Mouse (Mus musculus): ENCODE measurements around the gene Acsm4. TPM values are rescaled to one million over a fixed set of nuclear protein-coding genes. Genes with fewer than 3 reads are reported as not detected.
A peak's percentile ranks its signal among the peaks of the same experiment; 100 is the strongest.
"Not testable (repeated sequence)": the region's sequence is repeated elsewhere in the genome, so short reads cannot be mapped to it uniquely, and the experiment has no call there.

The Acsm4 gene
- polyA plus RNA-seq, 1 experiment from 2014 or later: not detected

DNA sequence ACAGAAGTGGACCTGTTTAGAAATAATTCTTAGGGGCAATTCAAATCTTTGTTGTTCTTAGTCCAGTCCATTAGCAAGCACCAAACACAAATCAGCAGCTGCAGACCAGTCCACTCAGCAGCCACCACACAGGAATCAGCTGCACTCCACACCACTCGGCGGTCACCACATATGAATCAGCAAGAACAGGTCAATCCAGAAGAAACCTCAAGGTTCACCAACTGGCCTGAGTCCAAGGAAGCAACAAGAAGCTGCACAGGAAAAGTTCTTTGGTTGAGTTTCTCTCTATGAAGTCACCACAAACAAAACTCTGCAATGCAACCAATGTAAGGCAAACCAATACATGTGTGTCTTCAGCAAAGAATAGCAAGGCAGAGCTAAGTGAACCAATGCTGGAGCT lies 37.8 kb downstream of the Acsm4 start:
- WGBS: 93% methylated on average over 2 of the region's 2 CpGs
- Histone ChIP-seq H3K9ac (ENCODE audit: low read depth, low read length) (no peak overlapping the region), H3K4me3 (replicated peaks; ENCODE audit: low read depth, low read length) (no peak overlapping the region), H3K4me2 (ENCODE audit: low read length) (no peak overlapping the region), H3K27me3 (ENCODE audit: insufficient read depth, low read length) (no peaks in the 10 kb centered on the region), H3K4me1 (replicated peaks; ENCODE audit: insufficient read depth, low read length) (no peaks in the 10 kb centered on the region), H3K9me3 (replicated peaks; ENCODE audit: low read length) (no peaks in the 10 kb centered on the region), H3K27ac (no peak overlapping the region), H3K36me3 (ENCODE audit: insufficient read depth, low read length) (no peaks in the 10 kb centered on the region)
- DNase-seq (ENCODE audit: low spot score) (no peak), ATAC-seq (replicated peaks; ENCODE audit: low FRiP score, low read depth) (no peak)
- no peak for TF ChIP-seq CTCF (IDR thresholded peaks at IDR 0.05; ENCODE audit: low read depth)

DNA sequence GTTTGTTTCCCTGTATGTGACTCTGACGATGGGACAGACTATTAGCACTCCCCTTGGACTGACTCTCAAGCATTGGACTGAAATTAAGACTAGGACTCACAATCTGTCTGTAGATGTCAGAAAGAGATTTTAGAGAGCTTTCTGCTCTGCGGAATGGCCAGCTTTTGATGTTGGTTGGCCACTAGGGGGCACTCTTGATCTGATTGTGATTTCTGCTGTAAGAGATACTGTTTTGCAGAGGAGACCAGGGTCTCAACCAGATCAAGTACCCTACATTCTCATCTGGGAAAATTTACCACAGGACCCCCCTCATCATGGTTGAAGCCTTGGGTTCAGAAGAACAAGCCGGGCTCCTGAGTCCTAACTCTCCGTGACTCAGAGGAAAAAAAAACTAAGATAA lies 41.4 kb downstream of the Acsm4 start:
- not testable (repeated sequence) for H3K4me3 ChIP-seq (replicated peaks; ENCODE audit: low read depth, low read length); H3K4me1 ChIP-seq (replicated peaks; ENCODE audit: insufficient read depth, low read length); H3K9me3 ChIP-seq (replicated peaks; ENCODE audit: low read length); H3K36me3 ChIP-seq (ENCODE audit: insufficient read depth, low read length); H3K4me2 ChIP-seq (ENCODE audit: low read length); H3K9ac ChIP-seq (ENCODE audit: low read depth, low read length); H3K27ac ChIP-seq; DNase-seq (ENCODE audit: low spot score); ATAC-seq (replicated peaks; ENCODE audit: low FRiP score, low read depth); H3K27me3 ChIP-seq (ENCODE audit: insufficient read depth, low read length)
- 84% methylated on average over 4 of the region's 4 CpGs for WGBS
- peak; percentile 44 for TF ChIP-seq CTCF (IDR thresholded peaks at IDR 0.05; ENCODE audit: low read depth)

DNA sequence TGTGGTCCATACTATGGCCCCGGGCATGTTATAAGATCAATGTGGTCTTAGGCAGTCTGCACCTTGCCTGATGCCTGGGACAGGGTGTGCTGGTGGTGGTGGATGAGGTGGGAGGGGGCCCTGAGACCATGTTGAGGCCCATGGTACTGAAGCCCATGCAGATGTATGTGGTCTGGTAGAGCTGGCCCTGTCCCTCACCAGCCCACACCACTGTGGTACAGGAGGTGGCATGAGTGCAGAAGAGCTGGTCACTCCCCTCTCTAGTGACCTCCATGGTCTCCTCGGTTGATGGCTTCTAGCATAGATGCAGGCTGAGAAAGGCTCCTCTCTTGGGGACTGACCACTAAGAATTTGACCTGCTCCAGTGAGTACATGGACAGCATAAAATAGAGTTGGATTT lies 49.1 kb downstream of the Acsm4 start:
- H3K4me2 ChIP-seq (ENCODE audit: low read length): no peak overlapping the region
- no peaks in the 10 kb centered on the region for H3K36me3 ChIP-seq (ENCODE audit: insufficient read depth, low read length)
- WGBS: 81% methylated on average over 2 of the region's 2 CpGs
- no peak overlapping the region for H3K4me3 ChIP-seq (replicated peaks; ENCODE audit: low read depth, low read length)
- H3K9ac ChIP-seq (ENCODE audit: low read depth, low read length): no peak overlapping the region
- ATAC-seq (replicated peaks; ENCODE audit: low FRiP score, low read depth): no peak
- no peaks in the 10 kb centered on the region for H3K27me3 ChIP-seq (ENCODE audit: insufficient read depth, low read length)
- TF ChIP-seq CTCF (IDR thresholded peaks at IDR 0.05; ENCODE audit: low read depth): no peak
- H3K4me1 ChIP-seq (replicated peaks; ENCODE audit: insufficient read depth, low read length): no peaks in the 10 kb centered on the region
- no peaks in the 10 kb centered on the region for H3K9me3 ChIP-seq (replicated peaks; ENCODE audit: low read length)
- no peak overlapping the region for H3K27ac ChIP-seq
- no peak for DNase-seq (ENCODE audit: low spot score)

DNA sequence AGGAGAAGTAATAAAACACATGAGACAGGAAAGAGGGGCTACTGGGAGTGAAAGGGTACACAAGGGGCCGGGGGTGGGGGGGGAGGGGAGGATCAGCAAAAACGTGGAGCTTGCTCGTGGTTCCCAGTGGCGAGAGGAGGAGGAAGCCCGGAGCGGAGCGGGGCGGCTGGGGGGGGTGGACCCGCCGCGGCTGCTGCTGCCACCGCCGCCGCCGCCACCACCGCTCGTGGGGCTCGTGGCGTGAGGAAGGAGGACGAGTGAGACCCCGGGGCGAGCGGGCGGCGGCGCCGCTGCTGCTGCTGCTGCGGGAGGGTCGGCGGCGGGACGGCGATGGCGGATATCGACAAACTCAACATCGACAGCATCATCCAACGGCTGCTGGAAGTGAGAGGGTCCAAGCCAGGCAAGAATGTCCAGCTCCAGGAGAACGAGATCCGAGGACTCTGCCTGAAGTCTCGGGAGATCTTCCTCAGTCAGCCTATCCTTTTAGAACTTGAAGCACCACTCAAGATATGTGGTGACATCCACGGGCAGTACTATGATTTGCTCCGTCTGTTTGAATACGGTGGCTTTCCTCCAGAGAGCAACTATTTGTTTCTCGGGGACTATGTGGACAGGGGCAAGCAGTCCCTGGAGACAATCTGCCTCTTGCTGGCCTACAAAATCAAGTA lies 50.1 kb downstream of the Acsm4 start:
- H3K27ac ChIP-seq; H3K9me3 ChIP-seq (replicated peaks; ENCODE audit: low read length); H3K4me1 ChIP-seq (replicated peaks; ENCODE audit: insufficient read depth, low read length); H3K36me3 ChIP-seq (ENCODE audit: insufficient read depth, low read length); H3K27me3 ChIP-seq (ENCODE audit: insufficient read depth, low read length); H3K9ac ChIP-seq (ENCODE audit: low read depth, low read length): not testable (repeated sequence)
- peak; percentile 15 for DNase-seq (ENCODE audit: low spot score)
- H3K4me2 ChIP-seq (ENCODE audit: low read length): peak overlapping the region; percentile 53
- peak; percentile 61 for ATAC-seq (replicated peaks; ENCODE audit: low FRiP score, low read depth)
- WGBS: 4% methylated on average over 24 of the region's 44 CpGs
- peak overlapping the region; percentile 24 for H3K4me3 ChIP-seq (replicated peaks; ENCODE audit: low read depth, low read length)

DNA sequence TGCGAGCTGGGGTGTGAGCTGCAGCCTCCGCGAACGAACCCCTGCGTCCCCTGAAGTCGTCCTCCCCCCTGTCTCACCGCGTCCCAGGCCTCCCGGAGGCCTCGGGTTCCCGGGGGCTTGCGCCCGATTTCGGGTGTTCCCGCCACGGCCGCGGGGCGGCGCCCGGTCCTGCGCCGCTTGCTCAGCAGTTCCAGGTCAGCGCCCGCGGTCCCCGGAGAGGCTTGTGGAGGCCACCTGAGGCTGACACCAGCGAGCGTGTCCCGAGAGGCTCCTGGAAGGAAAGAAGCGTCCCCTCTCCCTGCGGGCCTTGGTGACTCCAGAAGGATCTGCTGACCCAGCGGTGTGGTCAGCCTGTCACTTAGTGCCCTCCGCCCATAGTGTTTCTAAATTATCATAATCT lies 54.5 kb downstream of the Acsm4 start:
- peak; percentile 71; the same call in 1 of the 2 replicates for ATAC-seq (replicated peaks; ENCODE audit: low FRiP score, low read depth)
- WGBS: 9% methylated on average over 34 of the region's 34 CpGs
- peak; percentile 56 for TF ChIP-seq CTCF (IDR thresholded peaks at IDR 0.05; ENCODE audit: low read depth)
- Histone ChIP-seq H3K9ac (ENCODE audit: low read depth, low read length) (no peak overlapping the region), H3K27ac (no peak overlapping the region), H3K4me3 (replicated peaks; ENCODE audit: low read depth, low read length) (no peak overlapping the region), H3K4me2 (ENCODE audit: low read length) (peak overlapping the region; percentile 33; the same call in 1 of the 2 replicates), H3K36me3 (ENCODE audit: insufficient read depth, low read length) (no peaks in the 10 kb centered on the region), H3K4me1 (replicated peaks; ENCODE audit: insufficient read depth, low read length) (no peaks in the 10 kb centered on the region; the same call in 1 of the 2 replicates), H3K27me3 (ENCODE audit: insufficient read depth, low read length) (no peaks in the 10 kb centered on the region), H3K9me3 (replicated peaks; ENCODE audit: low read length) (no peaks in the 10 kb centered on the region)
- DNase-seq (ENCODE audit: low spot score): peak; percentile 28

DNA sequence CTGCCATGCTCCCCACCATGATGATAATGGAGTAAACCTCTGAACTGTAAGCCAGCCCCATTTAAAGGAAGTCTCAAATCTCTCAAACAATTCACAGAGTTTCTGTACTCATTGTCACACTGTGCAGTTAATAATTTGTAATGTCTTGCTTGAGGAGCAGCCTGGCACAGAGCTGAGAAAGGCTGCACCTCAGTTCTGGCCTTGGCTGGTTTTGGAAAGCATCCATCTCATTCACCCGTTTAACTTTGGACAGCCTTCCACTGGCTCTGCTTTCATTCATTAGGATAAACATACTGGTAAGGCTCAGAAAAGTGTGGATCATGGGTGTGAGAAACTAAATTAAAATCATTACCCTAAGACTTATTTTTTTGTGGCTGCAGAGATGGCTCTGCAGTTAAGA lies 56.0 kb downstream of the Acsm4 start:
- ATAC-seq (replicated peaks; ENCODE audit: low FRiP score, low read depth) (no peak), DNase-seq (ENCODE audit: low spot score) (no peak)
- TF ChIP-seq CTCF (IDR thresholded peaks at IDR 0.05; ENCODE audit: low read depth): no peak
- Histone ChIP-seq H3K4me1 (replicated peaks; ENCODE audit: insufficient read depth, low read length) (no peaks in the 10 kb centered on the region; the same call in 1 of the 2 replicates), H3K27ac (no peak overlapping the region), H3K4me3 (replicated peaks; ENCODE audit: low read depth, low read length) (no peak overlapping the region), H3K36me3 (ENCODE audit: insufficient read depth, low read length) (no peaks in the 10 kb centered on the region), H3K27me3 (ENCODE audit: insufficient read depth, low read length) (no peaks in the 10 kb centered on the region), H3K4me2 (ENCODE audit: low read length) (no peak overlapping the region), H3K9me3 (replicated peaks; ENCODE audit: low read length) (no peaks in the 10 kb centered on the region), H3K9ac (ENCODE audit: low read depth, low read length) (no peak overlapping the region)
- WGBS: 51% methylated on average over 1 of the region's 1 CpGs

DNA sequence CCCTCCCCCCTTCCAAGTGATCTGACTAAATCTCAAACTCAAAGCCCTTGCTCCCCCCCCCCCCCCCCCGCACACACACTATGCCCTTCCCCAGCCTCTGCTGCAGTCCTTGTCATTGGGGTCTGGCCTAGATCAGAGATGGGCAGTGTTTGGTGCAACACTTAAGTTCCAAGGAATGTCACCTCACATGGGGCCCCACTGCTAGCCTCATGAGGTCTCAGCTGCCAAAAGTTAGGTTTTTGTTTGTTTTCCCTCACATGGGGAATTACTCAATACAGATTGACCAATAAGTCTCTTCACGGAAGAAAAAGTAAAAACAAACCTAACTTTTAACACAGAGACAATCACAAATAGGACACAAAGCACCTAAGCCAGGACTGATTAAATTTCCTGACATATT lies 58.9 kb downstream of the Acsm4 start:
- no peak overlapping the region for H3K4me2 ChIP-seq (ENCODE audit: low read length)
- no peaks in the 10 kb centered on the region for H3K27me3 ChIP-seq (ENCODE audit: insufficient read depth, low read length)
- DNase-seq (ENCODE audit: low spot score) (no peak), ATAC-seq (replicated peaks; ENCODE audit: low FRiP score, low read depth) (no peak)
- TF ChIP-seq CTCF (IDR thresholded peaks at IDR 0.05; ENCODE audit: low read depth): no peak
- no peak overlapping the region for H3K9ac ChIP-seq (ENCODE audit: low read depth, low read length)
- H3K36me3 ChIP-seq (ENCODE audit: insufficient read depth, low read length): no peaks in the 10 kb centered on the region
- H3K4me1 ChIP-seq (replicated peaks; ENCODE audit: insufficient read depth, low read length): no peaks in the 10 kb centered on the region; the same call in 1 of the 2 replicates
- H3K4me3 ChIP-seq (replicated peaks; ENCODE audit: low read depth, low read length): no peak overlapping the region
- H3K27ac ChIP-seq: no peak overlapping the region
- no peaks in the 10 kb centered on the region for H3K9me3 ChIP-seq (replicated peaks; ENCODE audit: low read length)
- 67% methylated on average over 2 of the region's 2 CpGs for WGBS
